Mouse (Mus musculus): ENCODE measurements around the gene Nek10. TPM values are rescaled to one million over a fixed set of nuclear protein-coding genes. Genes with fewer than 3 reads are reported as not detected.

Gene Nek10
- polyA plus RNA-seq, 1 experiment from 2014 or later = not detected

Other genes starting within 250 kb of the Nek10 start
- 18.8 and 21.2 TPM in 2 replicates for gene Slc4a7, start 101.1 kb upstream of the Nek10 start, polyA plus RNA-seq (2016; fragmentation: Nextera tagmentation; extraction: Ambion mirVana)

Measured in heart, embryonic 10.5 days (tissue).